In the genomic region with DNA sequence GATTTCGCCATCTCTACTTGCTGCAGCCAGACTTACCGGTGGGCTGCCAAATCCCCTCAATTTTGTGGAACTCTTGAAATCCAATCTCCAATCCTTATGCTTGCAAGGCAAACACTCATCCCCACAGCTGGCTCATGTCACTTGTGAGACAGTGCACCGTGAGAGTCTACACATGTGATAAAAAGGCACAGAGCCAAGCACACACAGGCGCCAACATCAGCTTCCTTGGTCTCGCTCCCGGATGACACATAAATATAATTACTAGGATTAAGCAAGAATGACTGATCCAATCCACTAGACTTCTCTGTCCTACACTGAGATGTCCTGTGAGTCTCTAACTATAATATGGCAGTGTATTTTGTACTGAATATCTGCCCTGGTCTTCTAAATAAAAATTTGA, we compare ENCODE assay signal across 10 mouse cellular contexts. TPM values are rescaled to one million over a fixed set of nuclear protein-coding genes. Genes with fewer than 3 reads are reported as not detected.
DNase-seq lines count a peak whose midpoint lies in the region; ATAC-seq and TF ChIP-seq lines count a peak whose summit lies in the region.
"Had no signal": no experiment of that assay in that cellular context is flagged by ENCODE, and none has a peak within 500 bp of the region (broad histone marks: within the 10 kb centered on the region; RNA-seq: fewer than 3 reads in every experiment).

No protein-coding gene starts in this region.

- peak overlapping the region; percentile 36 to 57; a peak in 3 of 4 replicates for H3K27ac ChIP-seq in heart, embryonic 14.5 days (replicated peaks in 1 of 2; ENCODE audit: control insufficient read depth in 1 of 2, insufficient read depth in 1 of 2, low read depth in 2 of 2, low read length in 2 of 2)
- no peak overlapping the region for H3K27ac ChIP-seq in midbrain, embryonic 15.5 days

- DNase-seq in urinary bladder, postnatal 14 days (ENCODE audit: low spot score), result peak; percentile 82
- DNase-seq in urinary bladder, adult 2 months (ENCODE audit: low spot score), result no peak
- DNase-seq in lung, adult 2 months, result peak; percentile 34
- DNase-seq in thymus, adult 18-20 months, result no peak
- no peak for DNase-seq in layer of hippocampus, adult 8-10 months (ENCODE audit: low spot score in 2 of 2)
- no peak for DNase-seq in frontal cortex, postnatal 14 days (ENCODE audit: low spot score in 2 of 2)

- H3K36me3 ChIP-seq in heart, embryonic 14.5 days (ENCODE audit: control insufficient read depth, insufficient read depth, low read length), result no peaks in the 10 kb centered on the region
- no peaks in the 10 kb centered on the region for H3K36me3 ChIP-seq in midbrain, embryonic 15.5 days (replicated peaks)

- H3K27me3 ChIP-seq in heart, embryonic 14.5 days (ENCODE audit: control insufficient read depth, insufficient read depth, low read length), result no peaks in the 10 kb centered on the region; the same call in 1 of the 2 replicates
- H3K27me3 ChIP-seq in midbrain, embryonic 15.5 days (replicated peaks), result no peaks in the 10 kb centered on the region

- no peak for ATAC-seq in heart, embryonic 14.5 days (ENCODE audit: insufficient number of reproducible peaks, insufficient read depth, low FRiP score, low read depth)
- no peak for ATAC-seq in midbrain, embryonic 15.5 days (replicated peaks)

- no peak overlapping the region for H3K9ac ChIP-seq in heart, embryonic 14.5 days (ENCODE audit: low read length)
- no peak overlapping the region for H3K9ac ChIP-seq in midbrain, embryonic 15.5 days

- no peak overlapping the region for H3K4me2 ChIP-seq in heart, embryonic 14.5 days (ENCODE audit: low read length)
- H3K4me2 ChIP-seq in midbrain, embryonic 15.5 days, result no peak overlapping the region

- peaks cover 15% of the 10 kb centered on the region in 2 experiments for H3K4me1 ChIP-seq in heart, embryonic 14.5 days (ENCODE audit: control insufficient read depth in 2 of 2, insufficient read depth in 2 of 2, low read length in 2 of 2)
- peaks cover 3% of the 10 kb centered on the region for H3K4me1 ChIP-seq in lung, adult 2 months (ENCODE audit: control insufficient read depth, insufficient read depth, low read length)
- H3K4me1 ChIP-seq in midbrain, embryonic 15.5 days, result no peaks in the 10 kb centered on the region

- no peak overlapping the region for H3K4me3 ChIP-seq in heart, embryonic 14.5 days (ENCODE audit: control insufficient read depth in 1 of 2, insufficient read depth in 1 of 2, low read depth in 1 of 2, low read length in 2 of 2)
- no peak overlapping the region for H3K4me3 ChIP-seq in lung, adult 2 months (replicated peaks; ENCODE audit: extremely low read depth, low read depth, low read length)
- no peak overlapping the region for H3K4me3 ChIP-seq in midbrain, embryonic 15.5 days
- H3K4me3 ChIP-seq: erythroblast, embryonic 14.5 days had no signal

- TF ChIP-seq CTCF in lung, adult 2 months (IDR thresholded peaks at IDR 0.05; ENCODE audit: insufficient read depth, low read length), result no peak

- TF ChIP-seq POLR2A in lung, adult 2 months (IDR thresholded peaks at IDR 0.05; ENCODE audit: borderline replicate concordance, extremely low read depth, low read depth, low read length), result no peak

- WGBS in heart, embryonic 14.5 days, result 51% methylated on average over 6 of the region's 6 CpGs
- whole genome bisulfite sequencing in lung, adult 2 months, result 38% methylated on average over 6 of the region's 6 CpGs
- WGBS in midbrain, embryonic 15.5 days, result 81% methylated on average over 6 of the region's 6 CpGs

- H3K9me3 ChIP-seq in heart, embryonic 14.5 days (ENCODE audit: control insufficient read depth, low read length), result no peaks in the 10 kb centered on the region
- H3K9me3 ChIP-seq in midbrain, embryonic 15.5 days, result no peaks in the 10 kb centered on the region

RNA-seq across cellular contexts. Expression of a gene that starts 6.5 kb away (rescaled TPM):
- polyA plus RNA-seq in urinary bladder, adult 2 months (2012; rRNA removed), result 0.99 and 1.1 TPM in 2 replicates
- polyA plus RNA-seq in heart, embryonic 14.5 days (2014; fragmentation: Nextera tagmentation; extraction: Ambion mirVana), result 0.94 and 1.2 TPM in 2 replicates
- polyA plus RNA-seq in lung, adult 2 months (2012; rRNA removed), result 2.8 and 3.8 TPM in 2 replicates
- 10 to 100 TPM; 16.7 to 18.5 (median 17.1) TPM for total RNA-seq in layer of hippocampus, adult 8-10 months (2022)
- polyA plus RNA-seq in midbrain, embryonic 15.5 days (2015; fragmentation: Nextera tagmentation; extraction: Ambion mirVana), result 0.96 and 1.0 TPM in 2 replicates

RNA-seq across cellular contexts. Expression of a gene that starts 14.1 kb away (rescaled TPM):
- polyA plus RNA-seq in urinary bladder, adult 2 months (2012; rRNA removed), result 10.9 and 11.6 TPM in 2 replicates
- polyA plus RNA-seq in heart, embryonic 14.5 days (2014; fragmentation: Nextera tagmentation; extraction: Ambion mirVana), result 9.3 and 9.4 TPM in 2 replicates
- 11.1 and 13.0 TPM in 2 replicates for polyA plus RNA-seq in lung, adult 2 months (2012; rRNA removed)
- total RNA-seq in layer of hippocampus, adult 8-10 months (2022), result 10 to 100 TPM; 22.8 to 25.5 (median 24.6) TPM
- 21.5 and 22.1 TPM in 2 replicates for polyA plus RNA-seq in midbrain, embryonic 15.5 days (2015; fragmentation: Nextera tagmentation; extraction: Ambion mirVana)

RNA-seq across cellular contexts. Expression of a gene that starts 16.0 kb away (rescaled TPM):
- polyA plus RNA-seq in urinary bladder, adult 2 months (2012; rRNA removed), result not detected in 2 replicates
- polyA plus RNA-seq in heart, embryonic 14.5 days (2014; fragmentation: Nextera tagmentation; extraction: Ambion mirVana), result not detected in 2 replicates
- 8.3 TPM in 1 of 2 replicates, not detected in the other for polyA plus RNA-seq in lung, adult 2 months (2012; rRNA removed)
- under 1 TPM; 0.30 to 0.55 (median 0.40) TPM for total RNA-seq in layer of hippocampus, adult 8-10 months (2022)
- polyA plus RNA-seq in midbrain, embryonic 15.5 days (2015; fragmentation: Nextera tagmentation; extraction: Ambion mirVana), result 0.17 TPM in 1 of 2 replicates, not detected in the other
- polyA plus RNA-seq: erythroblast, embryonic 14.5 days had no signal

RNA-seq across cellular contexts. Expression of a gene that starts 23.9 kb away (rescaled TPM):
- 0.74 and 1.0 TPM in 2 replicates for polyA plus RNA-seq in urinary bladder, adult 2 months (2012; rRNA removed)
- 0.15 TPM in 1 of 2 replicates, not detected in the other for polyA plus RNA-seq in heart, embryonic 14.5 days (2014; fragmentation: Nextera tagmentation; extraction: Ambion mirVana)
- 4.8 and 6.5 TPM in 2 replicates for polyA plus RNA-seq in lung, adult 2 months (2012; rRNA removed)
- 10 to 100 TPM; 42.3 to 48.8 (median 44.6) TPM for total RNA-seq in layer of hippocampus, adult 8-10 months (2022)
- polyA plus RNA-seq in midbrain, embryonic 15.5 days (2015; fragmentation: Nextera tagmentation; extraction: Ambion mirVana), result 0.21 and 0.26 TPM in 2 replicates

RNA-seq across cellular contexts. Expression of a gene that starts 30.9 kb away (rescaled TPM):
- not detected in 2 replicates for polyA plus RNA-seq in urinary bladder, adult 2 months (2012; rRNA removed)
- 0.05 TPM in 1 of 2 replicates, not detected in the other for polyA plus RNA-seq in heart, embryonic 14.5 days (2014; fragmentation: Nextera tagmentation; extraction: Ambion mirVana)
- polyA plus RNA-seq in lung, adult 2 months (2012; rRNA removed), result 0.11 and 0.17 TPM in 2 replicates
- under 1 TPM; 0.36 to 0.95 (median 0.59) TPM for total RNA-seq in layer of hippocampus, adult 8-10 months (2022)
- 0.09 and 0.18 TPM in 2 replicates for polyA plus RNA-seq in midbrain, embryonic 15.5 days (2015; fragmentation: Nextera tagmentation; extraction: Ambion mirVana)
- polyA plus RNA-seq: erythroblast, embryonic 14.5 days; limb, embryonic 14.5 days had no signal

Comparison
In these comparisons a context has a peak if more than half of its experiments do, and no peak if none do; other contexts are left out.
1. DNase-seq: peak in urinary bladder, postnatal 14 days (single experiment) and lung, adult 2 months (single experiment); none in urinary bladder, adult 2 months (single experiment), thymus, adult 18-20 months (0 of 2), layer of hippocampus, adult 8-10 months (0 of 2) and frontal cortex, postnatal 14 days (0 of 2).